Mouse (Mus musculus) ovary, postnatal 36 days (tissue): ENCODE measurements around the gene Zfp583.
"Not testable (repeated sequence)": the region's sequence is repeated elsewhere in the genome, so short reads cannot be mapped to it uniquely, and the experiment has no call there.

Experiments
- DNase-seq: peaks from one replicate; pipeline ENCODE4 v3.0.0; 2022; ENCODE audit warnings: low spot score, mixed read lengths

Gene Zfp583

GRCm38 (mm10) chr7:6331233-6331956, at the start of gene Zfp583:
Gene Zfp583, minus strand, starts transcription at chr7:6331285.
- DNase-seq: peak; percentile 81

DNA sequence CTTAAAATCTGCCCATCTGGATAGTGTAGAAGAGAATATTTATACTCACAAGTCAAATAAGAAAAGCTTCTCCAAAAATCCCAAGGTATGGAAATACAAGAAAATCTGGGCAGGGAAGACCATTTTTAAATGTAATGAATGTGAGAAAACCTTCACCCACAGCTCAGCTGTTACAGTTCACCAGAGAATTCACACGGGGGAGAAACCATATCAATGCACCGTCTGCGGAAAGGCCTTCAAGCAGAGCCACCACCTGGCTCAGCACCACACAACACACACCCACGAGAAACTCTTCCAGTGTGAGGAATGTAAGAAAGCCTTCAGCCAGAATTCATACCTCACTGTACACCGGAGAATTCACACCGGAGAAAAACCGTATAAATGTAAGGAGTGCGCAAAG, 47.4 kb upstream of the Zfp583 start:
- DNase-seq: no peak

DNA sequence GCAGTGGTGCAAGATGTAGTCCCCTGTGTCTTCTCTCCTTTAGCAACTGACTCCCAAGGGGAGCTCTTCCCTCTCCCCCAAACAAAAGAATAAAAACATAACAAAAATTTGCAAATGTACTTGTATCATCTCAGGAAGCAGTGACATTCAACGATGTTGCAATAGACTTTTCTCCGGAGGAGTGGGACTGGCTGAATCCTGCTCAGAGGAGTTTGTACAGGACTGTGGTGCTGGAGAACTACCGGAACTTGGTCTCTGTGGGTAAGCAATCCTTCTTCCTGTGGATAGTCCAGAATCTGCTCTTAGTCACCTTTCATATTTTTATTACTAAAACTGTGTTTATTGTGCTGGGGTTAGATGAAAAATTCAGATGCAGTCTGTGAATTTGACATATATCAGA, 41.9 kb upstream of the Zfp583 start:
- DNase-seq: no peak

GRCm38 (mm10) chr7:6369460-6369859, 38.4 kb upstream of the Zfp583 start:
- DNase-seq: no peak

- DNase-seq: not testable (repeated sequence)
These were observed 37.1 kb upstream of the Zfp583 start for GRCm38 (mm10) chr7:6368146-6368545.

DNA sequence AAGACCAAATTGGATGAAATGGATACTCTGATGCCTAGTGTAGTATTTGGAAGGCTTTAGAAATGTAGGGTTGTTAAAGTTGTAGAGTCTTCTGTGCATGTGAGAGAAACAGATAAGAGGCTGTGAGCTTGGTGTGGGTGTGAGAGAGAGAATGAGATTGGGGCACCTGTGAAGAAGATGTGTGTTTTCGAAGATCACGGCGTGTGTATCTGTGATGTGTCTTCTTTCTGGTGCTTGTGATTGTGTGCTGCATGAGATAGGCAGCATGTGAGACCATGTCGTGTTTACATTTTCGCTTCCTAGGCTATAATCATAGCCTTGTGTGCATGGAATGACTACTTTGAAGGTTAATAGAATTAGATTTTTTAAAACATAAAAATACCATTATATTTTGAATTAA, 36.1 kb upstream of the Zfp583 start:
- no peak for DNase-seq

DNA sequence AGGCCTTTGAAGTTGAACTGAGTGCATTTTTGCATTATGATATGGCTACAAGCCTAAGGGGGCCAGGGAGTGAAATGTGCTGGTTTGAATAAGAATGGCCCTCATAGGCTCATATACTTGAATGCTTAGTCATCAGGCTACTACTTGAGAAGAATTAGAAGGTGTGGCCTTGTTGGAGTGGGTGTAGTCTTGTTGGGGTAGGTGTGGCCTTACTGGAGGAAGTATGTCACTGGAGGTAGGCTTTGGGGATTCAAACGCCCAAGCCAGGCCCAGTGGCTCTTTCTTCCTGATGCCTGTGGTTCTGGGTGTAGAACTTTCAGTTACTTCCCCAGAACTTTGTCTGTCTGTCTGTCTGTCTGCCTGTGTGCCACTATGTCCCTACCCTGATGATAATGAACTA, 33.7 kb upstream of the Zfp583 start:
- DNase-seq: no peak

DNA sequence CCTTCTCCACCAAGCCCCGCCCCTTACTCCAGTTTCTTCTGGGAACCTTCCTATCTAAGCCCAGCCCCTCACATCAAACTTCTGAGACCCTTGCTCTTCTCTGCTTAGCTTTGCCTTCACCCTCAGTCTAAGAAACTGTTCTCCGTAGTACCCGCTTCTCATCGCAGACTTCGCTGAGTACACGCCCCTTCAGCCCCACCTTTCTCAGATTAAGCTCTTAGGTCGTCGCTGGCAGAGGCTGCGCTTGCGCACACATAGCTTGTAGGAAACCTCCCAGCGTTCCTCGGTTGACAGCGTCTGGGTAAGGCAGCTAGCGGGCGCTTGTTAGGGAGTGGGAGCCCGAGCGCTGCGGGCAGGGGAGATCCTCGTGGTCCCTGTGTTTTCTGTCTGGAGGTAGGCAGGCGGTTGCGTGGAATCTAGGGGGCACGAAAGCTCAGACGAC, 32.0 kb upstream of the Zfp583 start, which contains the start of gene Zfp78:
Gene Zfp78 (plus strand): TSS at position 234 of the 442 bp plus-strand sequence.
- DNase-seq: no peak

GRCm38 (mm10) chr7:6362268-6363046, 31.4 kb upstream of the Zfp583 start:
- DNase-seq: peak; percentile 99

DNA sequence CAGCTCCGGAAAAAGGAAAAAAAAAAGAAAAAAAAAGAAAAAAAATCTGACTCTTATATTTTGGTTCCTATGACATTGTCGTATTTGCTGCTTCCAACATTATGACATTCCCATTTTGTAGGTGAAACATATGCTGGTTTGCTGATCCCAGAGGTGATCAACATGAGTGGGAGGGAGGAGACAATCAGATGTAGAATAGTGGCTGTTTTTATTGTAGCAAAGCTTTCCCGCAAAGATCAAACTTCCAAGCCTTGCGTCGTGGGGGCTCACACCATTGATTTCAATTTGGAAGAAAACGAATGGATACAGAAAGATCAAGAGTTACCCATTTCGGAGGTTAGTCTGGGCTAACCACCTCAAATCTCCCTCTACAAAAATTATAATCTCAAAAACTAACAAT, 30.7 kb upstream of the Zfp583 start:
- DNase-seq: no peak

DNA sequence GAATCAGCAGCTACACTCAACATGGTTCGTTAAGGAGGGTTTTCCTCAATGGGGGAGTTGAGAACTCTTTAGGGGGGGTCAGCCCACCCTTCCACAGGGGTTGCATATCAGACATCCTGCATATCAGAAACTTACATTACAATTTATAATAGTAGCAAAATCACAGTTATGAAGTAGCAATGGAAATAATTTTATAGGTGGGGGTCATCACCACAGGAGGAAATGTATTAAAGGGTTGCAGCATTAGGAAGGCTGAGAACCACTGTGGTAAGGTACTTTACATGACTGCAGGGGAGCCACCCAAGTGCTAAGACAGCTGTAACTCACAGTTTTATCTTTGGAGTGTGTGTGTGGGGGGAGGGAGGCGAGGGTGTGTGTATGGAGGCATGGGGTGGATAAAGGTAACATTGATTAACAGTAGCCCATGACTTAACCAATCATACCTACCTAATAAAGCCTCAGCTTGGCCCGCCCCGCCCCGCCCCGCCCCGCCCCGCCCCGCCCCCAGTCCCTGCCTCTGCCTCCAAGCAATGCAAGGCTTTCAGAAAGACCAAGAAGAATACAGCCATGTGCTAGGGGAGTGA, 29.5 kb upstream of the Zfp583 start:
- no peak for DNase-seq

DNA sequence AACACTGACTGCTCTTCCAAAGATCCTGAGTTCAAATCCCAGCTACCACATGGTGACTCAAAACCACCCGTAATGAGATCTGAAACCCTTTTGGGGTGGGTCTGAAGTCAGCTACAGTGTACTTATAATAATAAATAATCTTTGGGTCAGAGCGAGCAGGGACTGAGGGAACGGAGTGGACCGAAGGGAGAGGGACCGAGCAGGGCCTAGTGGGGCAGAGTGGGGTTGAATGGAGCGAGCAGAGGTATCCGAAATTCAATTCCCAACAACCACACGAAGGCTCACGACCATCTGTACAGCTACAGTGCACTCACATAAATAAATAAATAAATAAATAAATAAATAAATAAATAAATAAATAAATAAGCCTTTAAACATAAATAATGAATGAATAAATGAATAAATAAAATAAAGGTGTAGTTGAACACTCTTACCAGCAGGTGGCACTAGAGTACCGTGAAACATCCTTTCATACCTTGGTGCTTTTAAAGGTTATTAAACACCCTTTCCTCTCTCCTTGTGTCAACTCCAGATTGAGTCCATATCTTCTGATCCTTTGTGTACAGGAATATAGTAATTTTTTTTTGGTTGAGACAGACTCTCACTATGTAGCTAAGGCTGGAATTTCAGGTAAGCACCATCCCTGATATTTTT, 28.0 kb upstream of the Zfp583 start:
- DNase-seq: no peak

GRCm38 (mm10) chr7:6358121-6358520, 27.0 kb upstream of the Zfp583 start:
- no peak for DNase-seq

DNA sequence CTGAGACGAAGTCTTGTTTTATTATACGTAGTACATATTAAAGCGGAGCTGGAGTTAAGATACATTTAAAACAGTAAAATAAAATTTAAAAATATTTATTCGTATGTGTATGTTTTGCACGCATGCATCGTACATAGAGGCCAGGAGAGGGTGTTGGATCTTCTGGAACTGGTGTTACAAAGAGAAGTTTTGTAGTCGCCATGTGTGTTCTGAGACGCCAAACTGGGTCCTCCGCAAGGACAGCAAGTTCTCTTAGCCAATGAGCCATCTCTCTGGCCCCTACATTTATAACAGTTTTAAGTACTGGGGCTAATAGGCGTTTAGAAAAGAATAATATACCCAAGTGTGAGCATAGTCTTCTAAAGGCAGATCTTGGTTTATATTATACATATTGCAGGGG, 13.0 kb upstream of the Zfp583 start:
- no peak for DNase-seq

- peak; percentile 59 for DNase-seq
These were observed 12.5 kb upstream of the Zfp583 start, which contains the start of gene Gm3854 for GRCm38 (mm10) chr7:6343501-6344071. Gene Gm3854, plus strand, starts transcription at chr7:6343759.

DNA sequence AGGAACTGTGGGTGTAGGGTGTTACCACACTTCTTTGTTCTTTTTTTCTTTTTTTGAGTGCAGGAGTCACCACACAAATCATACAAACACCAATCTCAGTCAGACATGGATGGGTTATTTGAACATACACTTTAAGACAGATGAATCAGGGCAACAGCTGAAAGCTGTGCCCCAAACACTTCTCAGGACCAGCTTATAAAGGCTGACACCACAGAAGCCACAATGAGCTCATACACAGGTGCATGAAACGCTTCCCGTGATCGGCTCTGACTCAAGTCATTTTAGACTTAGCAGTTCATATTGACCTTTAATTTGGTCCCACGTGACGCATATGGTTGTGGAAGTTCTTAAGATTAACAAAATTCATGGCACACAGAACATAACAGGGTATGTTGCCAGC, 8.8 kb upstream of the Zfp583 start:
- DNase-seq: no peak

DNA sequence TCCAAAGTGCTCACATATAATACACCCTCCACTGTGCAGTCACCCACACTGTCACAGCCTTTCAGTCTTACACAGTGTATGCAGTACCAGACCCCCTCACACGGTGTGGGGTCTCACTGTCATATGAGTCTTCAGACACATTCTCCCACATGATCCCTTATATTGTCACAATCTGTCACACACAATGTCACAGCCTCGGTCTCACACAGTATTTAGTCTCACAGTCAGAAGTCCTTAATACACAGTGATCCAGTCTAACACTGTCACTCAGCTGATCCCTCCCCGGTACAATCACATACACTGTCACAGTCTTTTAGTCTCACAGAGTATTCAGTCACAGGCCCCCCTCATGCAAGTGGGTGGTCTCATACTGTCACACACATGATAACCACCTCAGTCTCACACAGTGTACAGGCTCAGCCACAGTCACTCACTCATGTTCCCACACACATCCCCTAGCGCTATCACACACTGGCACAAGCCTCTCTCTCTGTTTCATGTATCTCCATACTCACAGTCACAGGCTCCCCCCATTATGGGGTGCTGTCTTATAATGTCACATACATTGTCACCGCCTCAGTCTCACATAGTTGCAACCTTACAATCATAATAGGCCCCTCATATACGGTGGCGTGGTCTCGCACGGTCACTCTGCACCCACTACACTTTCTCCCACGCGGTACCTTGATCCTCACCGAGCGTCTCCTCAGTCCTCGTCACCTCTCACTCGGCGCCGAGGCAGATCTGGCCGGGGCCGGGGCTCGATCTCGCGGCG, 440 bp downstream of the Zfp583 start:
- DNase-seq: no peak

DNA sequence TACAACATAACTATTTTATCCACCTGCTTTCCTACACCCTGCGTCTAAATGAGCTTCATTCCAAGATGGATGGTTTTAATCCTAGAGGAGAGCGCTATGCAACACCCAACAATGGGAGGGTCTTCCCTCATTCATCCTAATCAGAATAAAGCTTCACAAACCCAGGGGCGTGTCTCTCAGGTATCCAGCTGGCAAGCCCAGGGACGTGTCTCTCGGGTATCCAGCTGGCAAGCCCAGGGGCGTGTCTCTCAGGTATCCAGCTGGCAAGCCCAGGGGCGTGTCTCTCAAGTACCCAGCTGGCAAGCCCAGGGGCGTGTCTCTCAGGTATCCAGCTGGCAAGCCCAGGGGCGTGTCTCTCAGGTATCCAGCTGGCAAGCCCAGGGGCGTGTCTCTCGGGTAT, 30.3 kb downstream of the Zfp583 start:
- not testable (repeated sequence) for DNase-seq

- DNase-seq: not testable (repeated sequence)
These were observed 40.0 kb downstream of the Zfp583 start for GRCm38 (mm10) chr7:6291121-6291520.

DNA sequence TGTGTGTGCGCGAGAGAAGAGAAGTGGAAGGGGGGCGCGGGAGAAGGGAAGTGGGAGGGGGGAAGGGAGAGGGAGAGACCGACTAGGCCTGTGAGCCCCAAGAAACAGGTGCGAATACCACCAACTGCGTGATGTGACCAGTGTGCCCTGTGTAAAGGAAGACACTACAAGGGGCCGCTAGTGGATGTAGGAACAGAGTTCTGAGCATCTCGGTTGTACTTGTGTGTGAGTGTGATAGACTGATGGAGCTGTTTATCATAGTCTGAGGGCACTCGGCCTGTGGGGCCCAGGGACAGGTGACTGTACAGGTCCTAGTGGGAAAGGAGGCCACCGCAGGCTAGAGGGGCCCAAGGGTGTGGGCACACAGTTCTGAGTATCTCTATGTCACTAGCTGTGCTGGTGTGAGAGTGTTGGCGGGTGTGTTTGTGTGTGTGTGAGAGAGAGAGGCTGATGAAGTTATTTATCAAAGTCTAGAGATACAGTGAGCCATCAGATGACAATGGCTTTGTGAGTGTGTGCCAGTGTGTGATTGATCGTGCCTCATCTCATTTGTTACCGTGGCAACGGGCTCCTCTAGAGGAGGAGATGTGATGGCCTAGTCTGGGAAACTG, 44.1 kb downstream of the Zfp583 start:
- peak; percentile 6 for DNase-seq
